Mouse (Mus musculus): ENCODE data around the gene Sh3bp5. TPM values are rescaled to one million over a fixed set of nuclear protein-coding genes. Genes with fewer than 3 reads are reported as not detected.

Sh3bp5 gene
- polyA plus RNA-seq, 1 experiment from 2014 or later: 33.9 TPM

- Histone ChIP-seq H3K27me3 (replicated peaks; ENCODE audit: control insufficient read depth, insufficient read depth, low read length) (no peaks in the 10 kb centered on the region), H3K9ac (ENCODE audit: low read length) (no peak overlapping the region), H3K4me1 (ENCODE audit: control insufficient read depth, insufficient read depth, low read length) (no peaks in the 10 kb centered on the region), H3K27ac (ENCODE audit: low read depth, low read length) (no peak overlapping the region), H3K36me3 (ENCODE audit: control insufficient read depth, insufficient read depth, low read length) (peaks cover 13% of the 10 kb centered on the region; the same call in 1 of the 2 replicates), H3K4me3 (ENCODE audit: low read depth, low read length) (no peak overlapping the region), H3K9me3 (replicated peaks; ENCODE audit: control insufficient read depth, low read length) (no peaks in the 10 kb centered on the region), H3K4me2 (ENCODE audit: low read length) (no peak overlapping the region)
- no peak for ATAC-seq
- no peak for DNase-seq (ENCODE audit: low spot score)
- 91% methylated on average over 11 of the region's 11 CpGs for WGBS
These were observed 35.0 kb downstream of the Sh3bp5 start for GRCm38 (mm10) chr14:31400896-31401295.

GRCm38 (mm10) chr14:31400246-31400645 is 35.6 kb downstream of the Sh3bp5 start:
- DNase-seq (ENCODE audit: low spot score) (no peak), ATAC-seq (no peak)
- no peaks in the 10 kb centered on the region for H3K4me1 ChIP-seq (ENCODE audit: control insufficient read depth, insufficient read depth, low read length)
- 89% methylated on average over 7 of the region's 7 CpGs for WGBS
- no peaks in the 10 kb centered on the region for H3K9me3 ChIP-seq (replicated peaks; ENCODE audit: control insufficient read depth, low read length)
- peaks cover 11% of the 10 kb centered on the region; the same call in 1 of the 2 replicates for H3K36me3 ChIP-seq (ENCODE audit: control insufficient read depth, insufficient read depth, low read length)
- no peak overlapping the region for H3K4me2 ChIP-seq (ENCODE audit: low read length)
- no peak overlapping the region for H3K27ac ChIP-seq (ENCODE audit: low read depth, low read length)
- H3K9ac ChIP-seq (ENCODE audit: low read length): no peak overlapping the region
- H3K4me3 ChIP-seq (ENCODE audit: low read depth, low read length): no peak overlapping the region
- H3K27me3 ChIP-seq (replicated peaks; ENCODE audit: control insufficient read depth, insufficient read depth, low read length): no peaks in the 10 kb centered on the region

- no peaks in the 10 kb centered on the region for H3K27me3 ChIP-seq (replicated peaks; ENCODE audit: control insufficient read depth, insufficient read depth, low read length)
- no peaks in the 10 kb centered on the region for H3K9me3 ChIP-seq (replicated peaks; ENCODE audit: control insufficient read depth, low read length)
- ATAC-seq (no peak), DNase-seq (ENCODE audit: low spot score) (no peak)
- no peak overlapping the region for H3K9ac ChIP-seq (ENCODE audit: low read length)
- H3K27ac ChIP-seq (ENCODE audit: low read depth, low read length): no peak overlapping the region
- 0 out of 2 replicates have a peak, but pooled peaks cover 9% of the 10 kb centered on the region for H3K36me3 ChIP-seq (ENCODE audit: control insufficient read depth, insufficient read depth, low read length)
- no peak overlapping the region for H3K4me2 ChIP-seq (ENCODE audit: low read length)
- 93% methylated on average over 3 of the region's 3 CpGs for WGBS
- H3K4me1 ChIP-seq (ENCODE audit: control insufficient read depth, insufficient read depth, low read length): no peaks in the 10 kb centered on the region
- H3K4me3 ChIP-seq (ENCODE audit: low read depth, low read length): no peak overlapping the region
These were observed 36.6 kb downstream of the Sh3bp5 start for GRCm38 (mm10) chr14:31399271-31399670.

- Histone ChIP-seq H3K4me1 (ENCODE audit: control insufficient read depth, insufficient read depth, low read length) (no peaks in the 10 kb centered on the region), H3K9me3 (replicated peaks; ENCODE audit: control insufficient read depth, low read length) (no peaks in the 10 kb centered on the region), H3K9ac (ENCODE audit: low read length) (no peak overlapping the region), H3K36me3 (ENCODE audit: control insufficient read depth, insufficient read depth, low read length) (0 out of 2 replicates have a peak, but pooled peaks cover 9% of the 10 kb centered on the region), H3K27ac (ENCODE audit: low read depth, low read length) (no peak overlapping the region), H3K4me2 (ENCODE audit: low read length) (no peak overlapping the region), H3K4me3 (ENCODE audit: low read depth, low read length) (no peak overlapping the region), H3K27me3 (replicated peaks; ENCODE audit: control insufficient read depth, insufficient read depth, low read length) (no peaks in the 10 kb centered on the region)
- WGBS: 85% methylated on average over 11 of the region's 11 CpGs
- ATAC-seq: no peak
- no peak for DNase-seq (ENCODE audit: low spot score)
These were observed 37.1 kb downstream of the Sh3bp5 start for GRCm38 (mm10) chr14:31398819-31399218.

- Histone ChIP-seq H3K4me2 (ENCODE audit: low read length) (no peak overlapping the region), H3K4me1 (ENCODE audit: control insufficient read depth, insufficient read depth, low read length) (no peaks in the 10 kb centered on the region), H3K27ac (ENCODE audit: low read depth, low read length) (no peak overlapping the region), H3K36me3 (ENCODE audit: control insufficient read depth, insufficient read depth, low read length) (0 out of 2 replicates have a peak, but pooled peaks cover 9% of the 10 kb centered on the region), H3K27me3 (replicated peaks; ENCODE audit: control insufficient read depth, insufficient read depth, low read length) (no peaks in the 10 kb centered on the region), H3K9ac (ENCODE audit: low read length) (no peak overlapping the region), H3K9me3 (replicated peaks; ENCODE audit: control insufficient read depth, low read length) (no peaks in the 10 kb centered on the region), H3K4me3 (ENCODE audit: low read depth, low read length) (no peak overlapping the region)
- 83% methylated on average over 9 of the region's 9 CpGs for WGBS
- no peak for DNase-seq (ENCODE audit: low spot score)
- ATAC-seq: no peak
These were observed 37.9 kb downstream of the Sh3bp5 start for GRCm38 (mm10) chr14:31397791-31398595.

- H3K36me3 ChIP-seq (ENCODE audit: control insufficient read depth, insufficient read depth, low read length): 0 out of 2 replicates have a peak, but pooled peaks cover 9% of the 10 kb centered on the region
- no peaks in the 10 kb centered on the region for H3K4me1 ChIP-seq (ENCODE audit: control insufficient read depth, insufficient read depth, low read length)
- 85% methylated on average over 12 of the region's 12 CpGs for WGBS
- H3K4me3 ChIP-seq (ENCODE audit: low read depth, low read length): no peak overlapping the region
- no peak overlapping the region for H3K9ac ChIP-seq (ENCODE audit: low read length)
- DNase-seq (ENCODE audit: low spot score) (no peak), ATAC-seq (no peak)
- H3K27ac ChIP-seq (ENCODE audit: low read depth, low read length): no peak overlapping the region
- H3K9me3 ChIP-seq (replicated peaks; ENCODE audit: control insufficient read depth, low read length): no peaks in the 10 kb centered on the region
- no peaks in the 10 kb centered on the region for H3K27me3 ChIP-seq (replicated peaks; ENCODE audit: control insufficient read depth, insufficient read depth, low read length)
- H3K4me2 ChIP-seq (ENCODE audit: low read length): no peak overlapping the region
These were observed 38.5 kb downstream of the Sh3bp5 start for GRCm38 (mm10) chr14:31397353-31397752.

- H3K9me3 ChIP-seq (replicated peaks; ENCODE audit: control insufficient read depth, low read length): no peaks in the 10 kb centered on the region
- H3K27me3 ChIP-seq (replicated peaks; ENCODE audit: control insufficient read depth, insufficient read depth, low read length): no peaks in the 10 kb centered on the region
- DNase-seq (ENCODE audit: low spot score): no peak
- 96% methylated on average over 2 of the region's 2 CpGs for WGBS
- H3K4me2 ChIP-seq (ENCODE audit: low read length): no peak overlapping the region
- H3K36me3 ChIP-seq (ENCODE audit: control insufficient read depth, insufficient read depth, low read length): 0 out of 2 replicates have a peak, but pooled peaks cover 9% of the 10 kb centered on the region
- ATAC-seq: no peak
- no peaks in the 10 kb centered on the region for H3K4me1 ChIP-seq (ENCODE audit: control insufficient read depth, insufficient read depth, low read length)
- H3K27ac ChIP-seq (ENCODE audit: low read depth, low read length): no peak overlapping the region
- no peak overlapping the region for H3K4me3 ChIP-seq (ENCODE audit: low read depth, low read length)
- H3K9ac ChIP-seq (ENCODE audit: low read length): no peak overlapping the region
These were observed 39.5 kb downstream of the Sh3bp5 start for GRCm38 (mm10) chr14:31396428-31396827.

GRCm38 (mm10) chr14:31395629-31396199 is 40.2 kb downstream of the Sh3bp5 start:
- Histone ChIP-seq H3K4me2 (ENCODE audit: low read length) (no peak overlapping the region), H3K36me3 (ENCODE audit: control insufficient read depth, insufficient read depth, low read length) (0 out of 2 replicates have a peak, but pooled peaks cover 4% of the 10 kb centered on the region), H3K27ac (ENCODE audit: low read depth, low read length) (no peak overlapping the region), H3K4me1 (ENCODE audit: control insufficient read depth, insufficient read depth, low read length) (no peaks in the 10 kb centered on the region), H3K9ac (ENCODE audit: low read length) (no peak overlapping the region), H3K27me3 (replicated peaks; ENCODE audit: control insufficient read depth, insufficient read depth, low read length) (no peaks in the 10 kb centered on the region), H3K9me3 (replicated peaks; ENCODE audit: control insufficient read depth, low read length) (no peaks in the 10 kb centered on the region), H3K4me3 (ENCODE audit: low read depth, low read length) (no peak overlapping the region)
- no peak for ATAC-seq
- DNase-seq (ENCODE audit: low spot score): no peak
- 89% methylated on average over 7 of the region's 7 CpGs for WGBS
